Mouse (Mus musculus): ENCODE measurements around the gene Nadk. TPM values are rescaled to one million over a fixed set of nuclear protein-coding genes. Genes with fewer than 3 reads are reported as not detected.

The Nadk gene
- polyA plus RNA-seq, 2 experiments: 78.8 to 87.9 TPM

- Histone ChIP-seq H3K27ac (replicated peaks; ENCODE audit: low read depth, low read length) (no peak overlapping the region), H3K9ac (ENCODE audit: low read depth, low read length, severe bottlenecking) (no peak overlapping the region), H3K36me3 (ENCODE audit: control insufficient read depth, insufficient read depth, low read length) (peaks cover 99% of the 10 kb centered on the region), H3K4me2 (replicated peaks; ENCODE audit: low read depth, low read length, severe bottlenecking) (no peak overlapping the region), H3K9me3 (ENCODE audit: control insufficient read depth, low read length) (no peaks in the 10 kb centered on the region), H3K4me1 (ENCODE audit: control insufficient read depth, insufficient read depth, low read length) (no peaks in the 10 kb centered on the region), H3K27me3 (ENCODE audit: control insufficient read depth, insufficient read depth, low read length) (no peaks in the 10 kb centered on the region), H3K4me3 (replicated peaks; ENCODE audit: low read length) (no peak overlapping the region)
- 89% methylated on average over 4 of the region's 4 CpGs for WGBS
- DNase-seq (ENCODE audit: low spot score): no peak
- no peak for TF ChIP-seq POLR2A (IDR thresholded peaks at IDR 0.05; ENCODE audit: borderline replicate concordance, extremely low read depth, insufficient read depth, insufficient read length)
- ATAC-seq (ENCODE audit: low FRiP score, low read depth): no peak
Measured at GRCm38 (mm10) chr4:155554880-155555279, 7.3 kb upstream of the Nadk start.

GRCm38 (mm10) chr4:155555464-155555863 lies 6.7 kb upstream of the Nadk start:
- no peak overlapping the region for H3K27ac ChIP-seq (replicated peaks; ENCODE audit: low read depth, low read length)
- WGBS: 77% methylated on average over 1 of the region's 1 CpGs
- no peak overlapping the region for H3K4me3 ChIP-seq (replicated peaks; ENCODE audit: low read length)
- peaks cover 99% of the 10 kb centered on the region for H3K36me3 ChIP-seq (ENCODE audit: control insufficient read depth, insufficient read depth, low read length)
- no peak for ATAC-seq (ENCODE audit: low FRiP score, low read depth)
- no peak for DNase-seq (ENCODE audit: low spot score)
- H3K4me2 ChIP-seq (replicated peaks; ENCODE audit: low read depth, low read length, severe bottlenecking): no peak overlapping the region
- H3K4me1 ChIP-seq (ENCODE audit: control insufficient read depth, insufficient read depth, low read length): no peaks in the 10 kb centered on the region
- no peaks in the 10 kb centered on the region for H3K9me3 ChIP-seq (ENCODE audit: control insufficient read depth, low read length)
- H3K9ac ChIP-seq (ENCODE audit: low read depth, low read length, severe bottlenecking): no peak overlapping the region
- no peaks in the 10 kb centered on the region for H3K27me3 ChIP-seq (ENCODE audit: control insufficient read depth, insufficient read depth, low read length)
- no peak for TF ChIP-seq POLR2A (IDR thresholded peaks at IDR 0.05; ENCODE audit: borderline replicate concordance, extremely low read depth, insufficient read depth, insufficient read length)

GRCm38 (mm10) chr4:155559454-155559853 lies 2.7 kb upstream of the Nadk start:
- no peaks in the 10 kb centered on the region for H3K9me3 ChIP-seq (ENCODE audit: control insufficient read depth, low read length)
- peaks cover 17% of the 10 kb centered on the region for H3K4me1 ChIP-seq (ENCODE audit: control insufficient read depth, insufficient read depth, low read length)
- H3K27me3 ChIP-seq (ENCODE audit: control insufficient read depth, insufficient read depth, low read length): no peaks in the 10 kb centered on the region
- no peak for TF ChIP-seq POLR2A (IDR thresholded peaks at IDR 0.05; ENCODE audit: borderline replicate concordance, extremely low read depth, insufficient read depth, insufficient read length)
- H3K36me3 ChIP-seq (ENCODE audit: control insufficient read depth, insufficient read depth, low read length): peaks cover 66% of the 10 kb centered on the region
- H3K27ac ChIP-seq (replicated peaks; ENCODE audit: low read depth, low read length): no peak overlapping the region
- WGBS: 72% methylated on average over 6 of the region's 6 CpGs
- H3K4me3 ChIP-seq (replicated peaks; ENCODE audit: low read length): no peak overlapping the region
- no peak for DNase-seq (ENCODE audit: low spot score)
- H3K9ac ChIP-seq (ENCODE audit: low read depth, low read length, severe bottlenecking): no peak overlapping the region
- no peak for ATAC-seq (ENCODE audit: low FRiP score, low read depth)
- H3K4me2 ChIP-seq (replicated peaks; ENCODE audit: low read depth, low read length, severe bottlenecking): no peak overlapping the region

GRCm38 (mm10) chr4:155560932-155561331 lies 1.2 kb upstream of the Nadk start:
- 69% methylated on average over 2 of the region's 2 CpGs for WGBS
- TF ChIP-seq POLR2A (IDR thresholded peaks at IDR 0.05; ENCODE audit: borderline replicate concordance, extremely low read depth, insufficient read depth, insufficient read length): no peak
- peaks cover 52% of the 10 kb centered on the region for H3K36me3 ChIP-seq (ENCODE audit: control insufficient read depth, insufficient read depth, low read length)

GRCm38 (mm10) chr4:155562725-155563399 lies 684 bp downstream of the Nadk start:
- no peaks in the 10 kb centered on the region for H3K27me3 ChIP-seq (ENCODE audit: control insufficient read depth, insufficient read depth, low read length)
- peak overlapping the region; percentile 84 for H3K4me3 ChIP-seq (replicated peaks; ENCODE audit: low read length)
- H3K36me3 ChIP-seq (ENCODE audit: control insufficient read depth, insufficient read depth, low read length): peaks cover 32% of the 10 kb centered on the region
- H3K4me1 ChIP-seq (ENCODE audit: control insufficient read depth, insufficient read depth, low read length): peaks cover 24% of the 10 kb centered on the region
- no peaks in the 10 kb centered on the region for H3K9me3 ChIP-seq (ENCODE audit: control insufficient read depth, low read length)
- DNase-seq (ENCODE audit: low spot score) (peak; percentile 56), ATAC-seq (ENCODE audit: low FRiP score, low read depth) (peak; percentile 21; the same call in 1 of the 2 replicates)
- H3K27ac ChIP-seq (replicated peaks; ENCODE audit: low read depth, low read length): peak overlapping the region; percentile 75
- H3K9ac ChIP-seq (ENCODE audit: low read depth, low read length, severe bottlenecking): peak overlapping the region; percentile 44
- H3K4me2 ChIP-seq (replicated peaks; ENCODE audit: low read depth, low read length, severe bottlenecking): peak overlapping the region; percentile 51
- no peak for TF ChIP-seq POLR2A (IDR thresholded peaks at IDR 0.05; ENCODE audit: borderline replicate concordance, extremely low read depth, insufficient read depth, insufficient read length)
- 4% methylated on average over 19 of the region's 19 CpGs for WGBS

More at GRCm38 (mm10) chr4:155560932-155561331, 1.2 kb upstream of the Nadk start:
- Histone ChIP-seq H3K4me1 (ENCODE audit: control insufficient read depth, insufficient read depth, low read length) (peaks cover 24% of the 10 kb centered on the region), H3K4me3 (replicated peaks; ENCODE audit: low read length) (no peak overlapping the region), H3K27ac (replicated peaks; ENCODE audit: low read depth, low read length) (no peak overlapping the region), H3K9ac (ENCODE audit: low read depth, low read length, severe bottlenecking) (no peak overlapping the region), H3K4me2 (replicated peaks; ENCODE audit: low read depth, low read length, severe bottlenecking) (no peak overlapping the region), H3K9me3 (ENCODE audit: control insufficient read depth, low read length) (no peaks in the 10 kb centered on the region), H3K27me3 (ENCODE audit: control insufficient read depth, insufficient read depth, low read length) (no peaks in the 10 kb centered on the region)
- ATAC-seq (ENCODE audit: low FRiP score, low read depth) (no peak), DNase-seq (ENCODE audit: low spot score) (no peak)

Data from limb, embryonic 14.5 days (tissue).